Mouse (Mus musculus) kidney, embryonic 16.5 days (tissue): Measurements from ENCODE around the gene Tbx2. TPM values are rescaled to one million over a fixed set of nuclear protein-coding genes. Genes with fewer than 3 reads are reported as not detected.
A peak's percentile ranks its signal among the peaks of the same experiment; 100 is the strongest.

Experiments
- ATAC-seq: fragments of 200-750 bp; cut with Nextera tagmentation; 2 replicates; pipeline ENCODE4 v1.8.0; 2017; ENCODE audit warnings: moderate TSS enrichment; ENCODE audit not compliant: low FRiP score, low TSS enrichment
- H3K27ac ChIP-seq: fragments of 300-500 bp; sonication (generic); 2 replicates; pipeline ENCODE4 v1.5.1; 2014; ENCODE audit warnings: low read length
- H3K27me3 ChIP-seq: fragments of 300-500 bp; sonication (generic); 2 replicates; pipeline ENCODE4 v1.6.1; 2014; ENCODE audit warnings: low read length, control low read depth, mixed read lengths; ENCODE audit not compliant: insufficient read depth
- H3K36me3 ChIP-seq: fragments of 300-500 bp; sonication (generic); 2 replicates; pipeline ENCODE4 v1.6.1; 2014; ENCODE audit warnings: low read length, control low read depth, mixed read lengths; ENCODE audit not compliant: insufficient read depth
- H3K4me1 ChIP-seq: fragments of 300-500 bp; sonication (generic); 2 replicates; pipeline ENCODE4 v1.6.1; 2014; ENCODE audit warnings: low read length, control low read depth, mixed read lengths; ENCODE audit not compliant: insufficient read depth
- H3K4me2 ChIP-seq: fragments of 300-500 bp; sonication (generic); replicated peaks from 2 replicates; pipeline ENCODE4 v1.6.1; 2014; ENCODE audit warnings: low read depth, low read length
- H3K4me3 ChIP-seq: fragments of 300-500 bp; sonication (generic); 2 replicates; pipeline ENCODE4 v1.5.1; 2014; ENCODE audit warnings: mild to moderate bottlenecking, low read length
- H3K9ac ChIP-seq: fragments of 300-500 bp; sonication (generic); replicated peaks from 2 replicates; pipeline ENCODE4 v1.6.1; 2014; ENCODE audit warnings: low read length
- H3K9me3 ChIP-seq: fragments of 300-500 bp; sonication (generic); 2 replicates; pipeline ENCODE4 v1.6.1; 2016; ENCODE audit warnings: low read length, control low read depth
- WGBS: fragments of 180-500 bp; shearing (Covaris S2); extraction: QIAGEN DNeasy Blood & Tissue Kit; methylation state at CpG from one replicate; pipeline ENCODE4 v1.1.7; 2014; 5-methylcytosine and 5-hydroxymethylcytosine counted together
- polyA plus RNA-seq: library from polyadenylated mRNA; unstranded; fragments of >200 nt; fragmentation: Nextera tagmentation; extraction: Ambion mirVana; gene quantifications from 2 replicates; pipeline ENCODE4 v1.2.1, GENCODE M21; 2015

Tbx2 gene
- polyA plus RNA-seq, 1 experiment from 2014 or later, result 10.3 TPM

- Histone ChIP-seq H3K9me3 (no peaks in the 10 kb centered on the region), H3K27ac (peak overlapping the region; percentile 75), H3K4me3 (peak overlapping the region; percentile 63), H3K4me2 (peak overlapping the region; percentile 79), H3K27me3 (peaks cover 25% of the 10 kb centered on the region), H3K36me3 (no peaks in the 10 kb centered on the region), H3K9ac (peak overlapping the region; percentile 76), H3K4me1 (peaks cover 58% of the 10 kb centered on the region)
- ATAC-seq, result peak; percentile 58
- WGBS, result under 1% methylated on average over 54 of the region's 54 CpGs
Observed at GRCm38 (mm10) chr11:85844144-85844965, 12.0 kb downstream of the Tbx2 start.

GRCm38 (mm10) chr11:85844971-85845370, 12.6 kb downstream of the Tbx2 start:
- no peak for ATAC-seq
- peak overlapping the region; percentile 63 for H3K4me3 ChIP-seq
- H3K4me1 ChIP-seq, result peaks cover 52% of the 10 kb centered on the region
- H3K9me3 ChIP-seq, result no peaks in the 10 kb centered on the region
- H3K27me3 ChIP-seq, result peaks cover 18% of the 10 kb centered on the region
- H3K36me3 ChIP-seq, result no peaks in the 10 kb centered on the region
- peak overlapping the region; percentile 76 for H3K9ac ChIP-seq
- peak overlapping the region; percentile 79 for H3K4me2 ChIP-seq
- peak overlapping the region; percentile 75 for H3K27ac ChIP-seq
- WGBS, result 23% methylated on average over 5 of the region's 5 CpGs

GRCm38 (mm10) chr11:85845921-85846320, 13.6 kb downstream of the Tbx2 start:
- no peak overlapping the region for H3K4me2 ChIP-seq
- ATAC-seq, result no peak
- no peaks in the 10 kb centered on the region for H3K9me3 ChIP-seq
- peaks cover 46% of the 10 kb centered on the region for H3K4me1 ChIP-seq
- peaks cover 9% of the 10 kb centered on the region; the same call in 1 of the 2 replicates for H3K27me3 ChIP-seq
- 29% methylated on average over 5 of the region's 5 CpGs for WGBS
- no peak overlapping the region for H3K4me3 ChIP-seq
- H3K9ac ChIP-seq, result no peak overlapping the region
- H3K36me3 ChIP-seq, result no peaks in the 10 kb centered on the region
- peak overlapping the region; percentile 75 for H3K27ac ChIP-seq

DNA sequence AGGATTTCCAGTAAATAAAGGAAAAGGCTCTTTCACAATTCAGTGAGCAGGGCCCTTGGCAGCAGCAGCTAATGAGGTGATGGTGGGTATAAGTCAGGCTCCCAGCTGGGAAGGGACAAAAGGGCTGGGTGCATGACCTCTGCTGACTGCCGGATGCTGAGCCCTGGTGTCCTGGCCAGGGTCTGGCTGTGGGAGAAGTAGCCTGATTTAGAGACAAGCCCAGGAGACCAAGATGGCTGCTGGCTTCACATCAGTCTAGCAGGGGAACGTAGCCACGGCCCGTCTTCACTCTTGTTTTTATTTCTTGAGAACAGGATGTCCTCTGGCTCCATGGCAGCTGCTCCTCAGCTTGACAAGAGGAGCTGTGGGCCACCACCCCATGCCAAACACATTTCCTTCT, 14.2 kb downstream of the Tbx2 start:
- 47% methylated on average over 4 of the region's 4 CpGs for WGBS
- H3K4me1 ChIP-seq, result peaks cover 41% of the 10 kb centered on the region
- H3K9ac ChIP-seq, result no peak overlapping the region
- peak overlapping the region; percentile 75 for H3K27ac ChIP-seq
- H3K27me3 ChIP-seq, result 0 out of 2 replicates have a peak, but pooled peaks cover 5% of the 10 kb centered on the region
- no peak overlapping the region for H3K4me2 ChIP-seq
- ATAC-seq, result no peak
- no peak overlapping the region for H3K4me3 ChIP-seq
- no peaks in the 10 kb centered on the region for H3K9me3 ChIP-seq
- H3K36me3 ChIP-seq, result no peaks in the 10 kb centered on the region

DNA sequence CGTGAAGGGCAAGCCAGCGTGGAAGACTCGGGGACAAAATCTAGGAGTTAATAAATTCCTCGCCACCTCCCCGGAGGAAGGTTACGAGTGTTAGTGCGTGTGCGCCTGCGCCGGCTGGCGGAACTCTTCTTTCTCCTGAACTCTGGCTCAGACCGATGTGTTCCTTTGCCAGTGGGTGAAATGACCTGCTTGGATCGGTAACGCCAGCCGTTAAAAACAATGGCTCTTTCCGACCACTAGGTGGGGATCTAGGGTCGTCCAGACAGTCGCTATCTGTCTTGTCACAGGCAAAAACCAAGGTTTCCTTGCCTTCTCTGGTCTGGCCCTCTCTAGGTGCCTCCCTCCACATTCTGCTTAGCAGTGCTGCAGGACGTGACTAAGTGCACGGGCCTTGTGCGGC, 16.7 kb downstream of the Tbx2 start:
- Histone ChIP-seq H3K4me1 (peaks cover 21% of the 10 kb centered on the region), H3K4me3 (peak overlapping the region; percentile 34), H3K9me3 (no peaks in the 10 kb centered on the region), H3K4me2 (peak overlapping the region; percentile 47), H3K9ac (peak overlapping the region; percentile 51), H3K36me3 (no peaks in the 10 kb centered on the region), H3K27ac (no peak overlapping the region), H3K27me3 (no peaks in the 10 kb centered on the region)
- peak; percentile 43; the same call in 1 of the 2 replicates for ATAC-seq
- 2% methylated on average over 21 of the region's 21 CpGs for WGBS

DNA sequence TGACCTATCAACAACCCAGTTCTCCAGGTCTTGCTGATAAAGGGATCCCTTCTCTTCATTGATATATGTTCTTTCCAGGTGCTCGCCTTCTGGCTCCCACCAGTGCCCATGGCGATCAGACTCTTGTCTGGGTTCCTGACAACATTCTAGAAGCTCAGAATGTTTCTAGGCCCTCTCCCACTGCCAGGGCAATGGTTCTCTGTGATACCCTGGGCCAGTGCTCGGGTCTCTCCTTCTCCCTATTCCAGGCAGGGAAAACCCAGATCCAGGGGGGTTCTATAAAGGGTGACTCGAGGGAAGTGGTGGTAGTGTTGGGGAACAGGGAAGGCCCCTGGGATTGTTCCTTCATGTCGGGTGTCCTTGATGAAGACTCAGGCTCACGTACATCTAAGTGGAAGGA, 17.9 kb downstream of the Tbx2 start, which contains the start of gene Gm11444:
Gm11444 (minus strand) TSS at position 101 of the 400 bp plus-strand sequence.
- H3K4me2 ChIP-seq, result peak within 1 kb of the TSS; percentile 47
- no peaks in the 10 kb centered on the region for H3K27me3 ChIP-seq
- no peak within 1 kb of the TSS for H3K4me3 ChIP-seq
- ATAC-seq, result no peak
- H3K9me3 ChIP-seq, result no peaks in the 10 kb centered on the region
- 87% methylated on average over 6 of the region's 6 CpGs for WGBS
- H3K4me1 ChIP-seq, result peaks cover 18% of the 10 kb centered on the region
- no peak within 1 kb of the TSS for H3K27ac ChIP-seq
- no peaks in the 10 kb centered on the region for H3K36me3 ChIP-seq
- no peak within 1 kb of the TSS for H3K9ac ChIP-seq

- Histone ChIP-seq H3K9me3 (no peaks in the 10 kb centered on the region), H3K9ac (no peak overlapping the region), H3K4me1 (peaks cover 13% of the 10 kb centered on the region), H3K36me3 (no peaks in the 10 kb centered on the region), H3K27me3 (no peaks in the 10 kb centered on the region), H3K4me2 (no peak overlapping the region), H3K27ac (no peak overlapping the region), H3K4me3 (no peak overlapping the region)
- ATAC-seq, result no peak
- WGBS, result 41% methylated on average over 6 of the region's 6 CpGs
Observed at GRCm38 (mm10) chr11:85850758-85851157, 18.4 kb downstream of the Tbx2 start.

- Histone ChIP-seq H3K27me3 (no peaks in the 10 kb centered on the region), H3K4me2 (no peak overlapping the region), H3K9me3 (no peaks in the 10 kb centered on the region), H3K36me3 (no peaks in the 10 kb centered on the region), H3K9ac (no peak overlapping the region), H3K4me3 (no peak overlapping the region), H3K27ac (no peak overlapping the region), H3K4me1 (no peaks in the 10 kb centered on the region)
- WGBS, result 33% methylated on average over 6 of the region's 6 CpGs
- ATAC-seq, result no peak
Observed at GRCm38 (mm10) chr11:85857997-85858698, 25.8 kb downstream of the Tbx2 start.

DNA sequence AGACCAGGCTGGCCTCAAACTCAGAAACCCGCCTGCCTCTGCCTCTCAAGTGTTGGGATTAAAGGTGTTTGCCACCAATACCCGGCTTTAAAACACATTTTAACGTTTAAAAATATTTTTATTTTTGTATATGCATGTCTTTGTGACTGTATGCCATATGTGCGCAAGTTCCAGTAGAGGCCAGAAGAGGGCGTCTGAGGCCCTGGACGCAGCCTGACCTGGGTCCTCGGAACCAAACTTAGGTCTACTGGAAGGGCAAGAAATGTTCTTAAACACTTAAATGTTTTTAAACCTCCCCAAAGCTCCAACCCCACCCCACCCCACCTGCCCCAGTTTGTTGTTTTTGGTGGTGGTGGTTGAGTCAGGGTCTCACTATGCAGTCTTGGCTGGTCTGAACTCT, 32.0 kb downstream of the Tbx2 start:
- no peaks in the 10 kb centered on the region for H3K4me1 ChIP-seq
- no peak overlapping the region for H3K9ac ChIP-seq
- ATAC-seq, result no peak
- WGBS, result 41% methylated on average over 7 of the region's 7 CpGs
- H3K4me2 ChIP-seq, result no peak overlapping the region
- no peaks in the 10 kb centered on the region for H3K27me3 ChIP-seq
- H3K27ac ChIP-seq, result no peak overlapping the region
- H3K4me3 ChIP-seq, result no peak overlapping the region
- no peaks in the 10 kb centered on the region for H3K9me3 ChIP-seq
- H3K36me3 ChIP-seq, result no peaks in the 10 kb centered on the region
